Mouse (Mus musculus): ENCODE results near the gene Ttc26. TPM values are rescaled to one million over a fixed set of nuclear protein-coding genes. Genes with fewer than 3 reads are reported as not detected.
A peak's percentile ranks its signal among the peaks of the same experiment; 100 is the strongest.
"Not testable (repeated sequence)": the region's sequence is repeated elsewhere in the genome, so short reads cannot be mapped to it uniquely, and the experiment has no call there.

Ttc26 gene
- polyA plus RNA-seq, 1 experiment from 2014 or later = 5.4 TPM

GRCm38 (mm10) chr6:38359044-38359735 lies 22.1 kb upstream of the Ttc26 start:
- DNase-seq (ENCODE audit: low spot score); ATAC-seq; H3K4me1 ChIP-seq (ENCODE audit: control insufficient read depth, insufficient read depth, low read length); H3K27ac ChIP-seq (ENCODE audit: low read depth, low read length); H3K9ac ChIP-seq (ENCODE audit: low read length); H3K9me3 ChIP-seq (replicated peaks; ENCODE audit: control insufficient read depth, low read length); H3K4me3 ChIP-seq (ENCODE audit: low read depth, low read length); H3K36me3 ChIP-seq (ENCODE audit: control insufficient read depth, insufficient read depth, low read length); H3K4me2 ChIP-seq (ENCODE audit: low read length): not testable (repeated sequence)
- peaks cover 29% of the 10 kb centered on the region for H3K27me3 ChIP-seq (replicated peaks; ENCODE audit: control insufficient read depth, insufficient read depth, low read length)
- WGBS = 91% methylated on average over 10 of the region's 11 CpGs

DNA sequence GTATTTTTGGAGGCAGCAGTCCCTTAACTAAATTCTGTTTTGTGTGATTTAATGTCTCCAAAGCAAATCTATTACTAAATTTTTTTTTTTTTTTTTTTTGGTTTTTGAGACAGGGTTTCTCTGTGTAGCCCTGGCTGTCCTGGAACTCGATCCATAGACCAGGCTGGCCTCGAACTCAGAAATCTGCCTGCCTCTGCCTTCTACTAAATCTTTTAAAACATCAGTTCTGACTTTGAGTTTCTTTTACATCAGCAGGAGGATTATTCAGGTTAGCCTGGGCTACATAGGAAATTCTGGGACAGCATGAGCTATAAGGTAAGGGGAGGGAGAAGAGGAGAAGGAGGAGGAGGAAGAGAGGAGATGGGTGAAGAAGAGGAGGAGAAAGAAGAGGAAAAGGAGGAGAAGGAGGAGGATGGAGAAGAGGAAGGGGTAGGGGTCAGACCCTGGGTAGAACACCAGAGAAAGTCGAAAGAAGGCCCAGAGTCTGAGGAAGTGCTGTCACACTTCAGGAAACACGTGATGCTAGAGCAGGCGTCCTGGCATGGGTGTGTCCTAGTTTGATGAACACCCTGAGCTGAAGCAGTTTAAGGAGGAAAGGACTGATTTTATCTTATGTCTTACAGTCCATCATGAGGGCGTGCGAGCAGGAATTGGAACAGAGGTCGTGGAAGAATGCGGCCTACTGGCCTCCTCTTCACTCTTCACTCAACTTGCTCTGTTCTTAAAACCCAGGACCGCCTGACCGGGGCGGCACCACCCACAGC lies 21.4 kb upstream of the Ttc26 start:
- Histone ChIP-seq H3K9me3 (replicated peaks; ENCODE audit: control insufficient read depth, low read length) (no peaks in the 10 kb centered on the region), H3K9ac (ENCODE audit: low read length) (no peak overlapping the region), H3K36me3 (ENCODE audit: control insufficient read depth, insufficient read depth, low read length) (no peaks in the 10 kb centered on the region), H3K4me2 (ENCODE audit: low read length) (no peak overlapping the region), H3K27me3 (replicated peaks; ENCODE audit: control insufficient read depth, insufficient read depth, low read length) (peaks cover 23% of the 10 kb centered on the region), H3K4me3 (ENCODE audit: low read depth, low read length) (no peak overlapping the region), H3K4me1 (ENCODE audit: control insufficient read depth, insufficient read depth, low read length) (no peaks in the 10 kb centered on the region), H3K27ac (ENCODE audit: low read depth, low read length) (no peak overlapping the region)
- ATAC-seq (no peak), DNase-seq (ENCODE audit: low spot score) (no peak)
- WGBS = 92% methylated on average over 12 of the region's 12 CpGs

GRCm38 (mm10) chr6:38361065-38361464 lies 20.2 kb upstream of the Ttc26 start:
- ATAC-seq (no peak), DNase-seq (ENCODE audit: low spot score) (no peak)
- Histone ChIP-seq H3K27ac (ENCODE audit: low read depth, low read length) (no peak overlapping the region), H3K4me1 (ENCODE audit: control insufficient read depth, insufficient read depth, low read length) (no peaks in the 10 kb centered on the region), H3K4me3 (ENCODE audit: low read depth, low read length) (no peak overlapping the region), H3K27me3 (replicated peaks; ENCODE audit: control insufficient read depth, insufficient read depth, low read length) (peaks cover 11% of the 10 kb centered on the region), H3K36me3 (ENCODE audit: control insufficient read depth, insufficient read depth, low read length) (no peaks in the 10 kb centered on the region), H3K4me2 (ENCODE audit: low read length) (no peak overlapping the region), H3K9ac (ENCODE audit: low read length) (no peak overlapping the region), H3K9me3 (replicated peaks; ENCODE audit: control insufficient read depth, low read length) (no peaks in the 10 kb centered on the region)
- WGBS = 94% methylated on average over 4 of the region's 4 CpGs

- no peak overlapping the region for H3K9ac ChIP-seq (ENCODE audit: low read length)
- no peaks in the 10 kb centered on the region for H3K9me3 ChIP-seq (replicated peaks; ENCODE audit: control insufficient read depth, low read length)
- ATAC-seq (no peak), DNase-seq (ENCODE audit: low spot score) (no peak)
- peaks cover 5% of the 10 kb centered on the region for H3K27me3 ChIP-seq (replicated peaks; ENCODE audit: control insufficient read depth, insufficient read depth, low read length)
- H3K36me3 ChIP-seq (ENCODE audit: control insufficient read depth, insufficient read depth, low read length) = no peaks in the 10 kb centered on the region
- H3K4me1 ChIP-seq (ENCODE audit: control insufficient read depth, insufficient read depth, low read length) = no peaks in the 10 kb centered on the region
- 57% methylated on average over 1 of the region's 1 CpGs for WGBS
- no peak overlapping the region for H3K27ac ChIP-seq (ENCODE audit: low read depth, low read length)
- no peak overlapping the region for H3K4me3 ChIP-seq (ENCODE audit: low read depth, low read length)
- H3K4me2 ChIP-seq (ENCODE audit: low read length) = no peak overlapping the region
These were observed 19.3 kb upstream of the Ttc26 start for GRCm38 (mm10) chr6:38361937-38362336.

DNA sequence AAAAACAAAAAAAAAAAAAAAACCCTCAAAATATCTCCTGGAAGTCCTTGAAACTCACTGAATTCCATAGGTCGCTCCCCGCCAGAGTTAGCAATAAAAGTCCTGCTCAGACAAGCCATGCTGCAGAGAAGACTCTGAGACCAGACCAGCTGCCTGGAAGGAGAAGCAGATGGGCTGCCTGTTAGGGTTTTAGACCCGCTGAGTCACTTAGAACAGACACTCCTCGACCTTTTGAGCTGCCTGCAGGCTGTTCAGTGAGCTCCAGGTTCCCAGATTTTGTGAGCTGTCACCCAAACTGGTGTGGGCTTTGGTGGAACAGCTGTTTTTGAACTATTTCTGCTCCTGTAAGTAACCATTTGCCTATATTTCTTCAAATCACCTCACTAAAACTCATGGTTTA lies 17.9 kb upstream of the Ttc26 start:
- ATAC-seq (no peak), DNase-seq (ENCODE audit: low spot score) (no peak)
- Histone ChIP-seq H3K9me3 (replicated peaks; ENCODE audit: control insufficient read depth, low read length) (no peaks in the 10 kb centered on the region), H3K9ac (ENCODE audit: low read length) (no peak overlapping the region), H3K4me1 (ENCODE audit: control insufficient read depth, insufficient read depth, low read length) (no peaks in the 10 kb centered on the region), H3K27me3 (replicated peaks; ENCODE audit: control insufficient read depth, insufficient read depth, low read length) (no peaks in the 10 kb centered on the region; the same call in 1 of the 2 replicates), H3K27ac (ENCODE audit: low read depth, low read length) (no peak overlapping the region), H3K4me3 (ENCODE audit: low read depth, low read length) (no peak overlapping the region), H3K36me3 (ENCODE audit: control insufficient read depth, insufficient read depth, low read length) (no peaks in the 10 kb centered on the region), H3K4me2 (ENCODE audit: low read length) (no peak overlapping the region)
- WGBS = 60% methylated on average over 4 of the region's 4 CpGs

GRCm38 (mm10) chr6:38364121-38364520 lies 17.1 kb upstream of the Ttc26 start:
- H3K27ac ChIP-seq (ENCODE audit: low read depth, low read length) = no peak overlapping the region
- no peak overlapping the region for H3K9ac ChIP-seq (ENCODE audit: low read length)
- DNase-seq (ENCODE audit: low spot score) (no peak), ATAC-seq (no peak)
- H3K27me3 ChIP-seq (replicated peaks; ENCODE audit: control insufficient read depth, insufficient read depth, low read length) = no peaks in the 10 kb centered on the region
- H3K4me1 ChIP-seq (ENCODE audit: control insufficient read depth, insufficient read depth, low read length) = no peaks in the 10 kb centered on the region
- H3K9me3 ChIP-seq (replicated peaks; ENCODE audit: control insufficient read depth, low read length) = no peaks in the 10 kb centered on the region
- H3K36me3 ChIP-seq (ENCODE audit: control insufficient read depth, insufficient read depth, low read length) = no peaks in the 10 kb centered on the region
- H3K4me2 ChIP-seq (ENCODE audit: low read length) = no peak overlapping the region
- no peak overlapping the region for H3K4me3 ChIP-seq (ENCODE audit: low read depth, low read length)

DNA sequence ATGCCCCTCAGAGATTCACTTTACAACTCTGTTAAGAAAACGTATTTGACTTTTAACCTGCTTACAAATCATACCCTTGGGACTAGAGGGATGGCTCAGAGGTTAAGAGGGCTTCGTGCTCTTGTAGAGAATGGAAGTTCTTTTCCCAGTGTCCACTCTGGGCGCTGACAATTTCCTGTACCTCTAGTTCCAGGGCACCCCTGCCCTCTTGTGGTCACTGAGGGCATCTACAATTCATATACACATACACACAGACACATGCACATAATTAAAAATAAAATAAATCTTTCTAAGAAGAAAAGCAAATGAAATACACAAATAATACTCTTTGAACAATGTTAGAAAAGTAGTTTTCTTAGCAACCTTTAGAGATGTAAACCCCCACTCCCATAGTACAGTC lies 11.3 kb upstream of the Ttc26 start:
- Histone ChIP-seq H3K9ac (ENCODE audit: low read length) (no peak overlapping the region), H3K27ac (ENCODE audit: low read depth, low read length) (no peak overlapping the region), H3K4me1 (ENCODE audit: control insufficient read depth, insufficient read depth, low read length) (no peaks in the 10 kb centered on the region), H3K4me2 (ENCODE audit: low read length) (no peak overlapping the region), H3K36me3 (ENCODE audit: control insufficient read depth, insufficient read depth, low read length) (no peaks in the 10 kb centered on the region), H3K4me3 (ENCODE audit: low read depth, low read length) (no peak overlapping the region), H3K27me3 (replicated peaks; ENCODE audit: control insufficient read depth, insufficient read depth, low read length) (no peaks in the 10 kb centered on the region), H3K9me3 (replicated peaks; ENCODE audit: control insufficient read depth, low read length) (no peaks in the 10 kb centered on the region)
- WGBS = 82% methylated on average over 3 of the region's 3 CpGs
- ATAC-seq (no peak), DNase-seq (ENCODE audit: low spot score) (no peak)

DNA sequence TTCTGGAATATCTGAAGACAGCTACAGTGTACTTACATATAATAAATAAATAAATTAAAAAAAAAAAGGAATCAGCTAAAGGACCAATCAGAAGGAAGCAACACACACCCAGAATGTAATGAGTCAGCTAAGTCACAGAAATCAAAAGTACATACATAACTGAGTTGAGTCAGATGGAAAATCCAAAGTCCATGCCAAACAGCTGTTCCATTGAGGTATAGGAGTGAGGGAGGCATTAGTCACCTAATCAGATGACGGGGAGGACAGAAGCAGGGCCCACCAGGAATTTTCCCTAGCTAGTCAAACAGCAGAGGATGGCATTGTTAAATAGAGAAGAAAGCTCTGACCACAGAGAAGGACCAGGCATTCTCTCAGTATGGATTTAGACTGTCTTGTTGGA lies 7.0 kb upstream of the Ttc26 start:
- H3K4me1 ChIP-seq (ENCODE audit: control insufficient read depth, insufficient read depth, low read length) = no peaks in the 10 kb centered on the region
- H3K27ac ChIP-seq (ENCODE audit: low read depth, low read length) = no peak overlapping the region
- H3K9me3 ChIP-seq (replicated peaks; ENCODE audit: control insufficient read depth, low read length) = no peaks in the 10 kb centered on the region
- ATAC-seq (no peak), DNase-seq (ENCODE audit: low spot score) (no peak)
- H3K4me2 ChIP-seq (ENCODE audit: low read length) = no peak overlapping the region
- no peaks in the 10 kb centered on the region for H3K36me3 ChIP-seq (ENCODE audit: control insufficient read depth, insufficient read depth, low read length)
- no peak overlapping the region for H3K4me3 ChIP-seq (ENCODE audit: low read depth, low read length)
- no peaks in the 10 kb centered on the region for H3K27me3 ChIP-seq (replicated peaks; ENCODE audit: control insufficient read depth, insufficient read depth, low read length)
- 72% methylated on average over 1 of the region's 1 CpGs for whole genome bisulfite sequencing
- H3K9ac ChIP-seq (ENCODE audit: low read length) = no peak overlapping the region

- H3K36me3 ChIP-seq (ENCODE audit: control insufficient read depth, insufficient read depth, low read length) = peaks cover 5% of the 10 kb centered on the region; the same call in 1 of the 2 replicates
- H3K4me1 ChIP-seq (ENCODE audit: control insufficient read depth, insufficient read depth, low read length) = 0 out of 2 replicates have a peak, but pooled peaks cover 3% of the 10 kb centered on the region
- no peaks in the 10 kb centered on the region for H3K9me3 ChIP-seq (replicated peaks; ENCODE audit: control insufficient read depth, low read length)
- H3K4me3 ChIP-seq (ENCODE audit: low read depth, low read length) = peak overlapping the region; percentile 40
- H3K27ac ChIP-seq (ENCODE audit: low read depth, low read length) = no peak overlapping the region; the same call in 1 of the 2 replicates
- ATAC-seq (no peak; the same call in 1 of the 2 replicates), DNase-seq (ENCODE audit: low spot score) (peak; percentile 1)
- no peaks in the 10 kb centered on the region for H3K27me3 ChIP-seq (replicated peaks; ENCODE audit: control insufficient read depth, insufficient read depth, low read length)
- H3K4me2 ChIP-seq (ENCODE audit: low read length) = peak overlapping the region; percentile 76
- peak overlapping the region; percentile 71 for H3K9ac ChIP-seq (ENCODE audit: low read length)
- 2% methylated on average over 4 of the region's 4 CpGs for WGBS
These were observed 523 bp upstream of the Ttc26 start for GRCm38 (mm10) chr6:38380764-38381128.

All from forebrain, embryonic 14.5 days (tissue).